In the genomic region with DNA sequence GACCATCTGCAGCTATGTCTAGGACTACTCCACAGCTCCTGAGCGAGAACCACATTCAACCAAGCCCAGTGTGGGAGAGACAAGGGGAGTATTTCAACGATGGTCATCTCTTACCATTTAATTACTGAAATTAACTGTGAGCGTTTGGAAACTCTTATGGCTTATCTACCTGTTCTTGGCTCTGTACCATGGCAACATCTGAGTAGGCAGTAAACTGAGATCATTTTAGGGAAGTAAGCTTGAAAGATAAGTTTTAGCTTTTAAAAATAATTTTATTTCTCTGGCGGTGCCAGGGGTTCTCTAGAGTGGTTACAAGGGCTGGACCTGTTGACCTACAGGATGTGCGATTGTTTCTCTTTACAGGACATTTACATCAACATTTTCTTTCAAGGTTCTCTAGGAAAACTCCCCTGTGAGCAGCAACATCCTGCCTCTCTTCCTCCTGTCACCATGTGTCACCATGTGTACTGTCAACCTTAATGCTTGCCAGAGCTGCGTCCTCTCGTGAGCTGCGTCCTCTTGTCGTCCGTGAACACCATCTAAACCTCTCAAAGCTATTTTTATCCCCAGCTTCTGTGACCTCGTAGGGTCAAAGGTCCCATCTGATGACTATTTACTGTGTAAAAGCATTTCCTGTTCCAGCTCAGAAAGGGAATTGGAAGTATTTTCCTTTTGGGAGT, we compare ENCODE assay signal across 11 mouse cellular contexts. TPM values are rescaled to one million over a fixed set of nuclear protein-coding genes. Genes with fewer than 3 reads are reported as not detected.
DNase-seq lines count a peak whose midpoint lies in the region; ATAC-seq lines count a peak whose summit lies in the region.
"Had no signal": no experiment of that assay in that cellular context is flagged by ENCODE, and none has a peak within 500 bp of the region (broad histone marks: within the 10 kb centered on the region; RNA-seq: fewer than 3 reads in every experiment).

No protein-coding gene starts in this region.

- no peak for DNase-seq in neural tube, embryonic 10.5 days (ENCODE audit: extremely low spot score, low spot score)
- DNase-seq in kidney, postnatal 4 days, result peak; percentile 47 to 60
- no peak for DNase-seq in right cerebral cortex, postnatal 25 days
- no peak for DNase-seq in thymus, adult 18-20 months
- DNase-seq in testis, postnatal 10 days (ENCODE audit: low spot score), result no peak
- DNase-seq: adrenal gland, postnatal 25 days; cerebellum, adult 9-11 months had no signal

- no peaks in the 10 kb centered on the region for H3K36me3 ChIP-seq in neural tube, embryonic 13.5 days
- no peaks in the 10 kb centered on the region for H3K36me3 ChIP-seq in heart, embryonic 11.5 days (ENCODE audit: control insufficient read depth, insufficient read depth, low read length)
- H3K36me3 ChIP-seq: G1E had no signal

- 71% methylated on average over 11 of the region's 11 CpGs for WGBS in neural tube, embryonic 13.5 days
- WGBS in heart, embryonic 11.5 days (ENCODE audit: insufficient replicate concordance), result 27% methylated on average over 11 of the region's 11 CpGs

- peaks cover 12% of the 10 kb centered on the region for H3K27me3 ChIP-seq in neural tube, embryonic 13.5 days
- H3K27me3 ChIP-seq in heart, embryonic 11.5 days (ENCODE audit: control insufficient read depth, insufficient read depth, low read length), result 0 out of 2 replicates have a peak, but pooled peaks cover 4% of the 10 kb centered on the region

- ATAC-seq in neural tube, embryonic 13.5 days (ENCODE audit: low read depth), result no peak
- no peak for ATAC-seq in heart, embryonic 11.5 days (replicated peaks; ENCODE audit: insufficient number of reproducible peaks, low FRiP score, low TSS enrichment)

- no peaks in the 10 kb centered on the region for H3K9me3 ChIP-seq in neural tube, embryonic 13.5 days
- H3K9me3 ChIP-seq in heart, embryonic 11.5 days (replicated peaks; ENCODE audit: control insufficient read depth, low read length), result no peaks in the 10 kb centered on the region
- H3K9me3 ChIP-seq: G1E had no signal

- no peak overlapping the region for H3K9ac ChIP-seq in neural tube, embryonic 13.5 days
- no peak overlapping the region for H3K9ac ChIP-seq in heart, embryonic 11.5 days (ENCODE audit: low read depth, low read length)

- peaks cover 46% of the 10 kb centered on the region for H3K4me1 ChIP-seq in neural tube, embryonic 13.5 days (replicated peaks)
- peaks cover 32% of the 10 kb centered on the region for H3K4me1 ChIP-seq in heart, embryonic 11.5 days (ENCODE audit: control insufficient read depth, insufficient read depth, low read length)

- no peak overlapping the region for H3K4me2 ChIP-seq in neural tube, embryonic 13.5 days
- no peak overlapping the region for H3K4me2 ChIP-seq in heart, embryonic 11.5 days

- no peak overlapping the region for H3K4me3 ChIP-seq in neural tube, embryonic 13.5 days
- no peak overlapping the region for H3K4me3 ChIP-seq in heart, embryonic 11.5 days (ENCODE audit: low read depth, low read length)
- H3K4me3 ChIP-seq: erythroblast, embryonic 14.5 days had no signal

- H3K27ac ChIP-seq in neural tube, embryonic 13.5 days (replicated peaks), result peak overlapping the region; percentile 70
- peak overlapping the region; percentile 57 for H3K27ac ChIP-seq in heart, embryonic 11.5 days (ENCODE audit: low read depth, low read length)

RNA-seq across cellular contexts. Expression of a gene that starts 15.5 kb away (rescaled TPM):
- polyA plus RNA-seq in neural tube, embryonic 13.5 days (2015; fragmentation: Nextera tagmentation; extraction: Ambion mirVana), result 8.8 and 9.2 TPM in 2 replicates
- polyA plus RNA-seq in heart, embryonic 11.5 days (2014; fragmentation: Nextera tagmentation; extraction: Ambion mirVana), result 13.0 and 19.7 TPM in 2 replicates
- polyA plus RNA-seq: G1E had no signal

Comparison
In these comparisons a context has a peak if more than half of its experiments do, and no peak if none do; other contexts are left out.
1. DNase-seq: peak in kidney, postnatal 4 days (2 of 2); none in neural tube, embryonic 10.5 days (single experiment), right cerebral cortex, postnatal 25 days (single experiment), thymus, adult 18-20 months (0 of 2) and testis, postnatal 10 days (single experiment).